Mouse (Mus musculus): ENCODE measurements around the gene Gpkow.
"Not testable (repeated sequence)": the region's sequence is repeated elsewhere in the genome, so short reads cannot be mapped to it uniquely, and the experiment has no call there.

The Gpkow gene

GRCm38 (mm10) chrX:7690486-7690885, 6.4 kb upstream of the Gpkow start:
- no peak for DNase-seq

DNA sequence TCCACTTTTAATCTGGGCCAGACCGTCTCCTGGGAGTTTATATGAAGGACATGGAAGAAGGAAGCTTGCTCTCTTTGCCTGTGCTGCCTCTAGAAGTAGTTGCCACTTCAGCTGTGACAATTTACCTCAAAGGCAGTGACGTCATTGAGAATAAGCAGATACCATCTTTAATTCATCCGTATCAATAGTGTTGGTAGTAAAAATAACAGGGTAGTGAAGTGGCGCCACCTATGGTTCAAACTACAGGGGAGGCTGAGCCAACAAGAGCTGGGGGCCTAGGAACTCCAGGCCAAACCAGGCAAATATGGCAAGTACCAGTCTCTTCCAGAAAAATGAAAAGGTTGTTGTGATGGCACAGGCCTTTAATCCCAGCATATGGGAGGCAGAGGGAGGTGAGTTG, 4.1 kb upstream of the Gpkow start:
- peak; percentile 53 for DNase-seq

- no peak for DNase-seq
Measured at GRCm38 (mm10) chrX:7696520-7696919, 411 bp upstream of the Gpkow start.

DNA sequence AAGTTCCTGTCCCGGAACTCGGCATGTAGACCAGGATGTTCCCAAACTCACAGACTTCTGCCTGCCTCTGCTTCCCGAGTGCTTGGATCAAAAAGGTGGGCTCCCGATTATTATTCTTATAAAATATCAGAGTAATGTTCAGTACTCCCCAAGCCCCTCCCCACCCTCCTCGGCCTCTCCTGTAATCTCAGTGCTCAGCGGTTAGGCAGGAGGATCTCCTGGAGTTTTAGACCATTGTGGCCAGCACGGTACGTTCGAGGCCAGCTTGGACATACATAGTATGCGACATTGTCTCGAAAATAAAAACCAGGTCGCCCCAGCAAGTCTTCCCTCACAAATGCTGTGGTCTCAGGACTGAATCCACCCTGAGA, 16.8 kb downstream of the Gpkow start:
- DNase-seq = not testable (repeated sequence)

- DNase-seq = peak; percentile 97
Measured at GRCm38 (mm10) chrX:7714135-7714899, 17.4 kb downstream of the Gpkow start, which contains the start of gene Wdr45. Gene Wdr45 (plus strand): TSS chrX:7714333.

GRCm38 (mm10) chrX:7716058-7716457, 19.1 kb downstream of the Gpkow start:
- not testable (repeated sequence) for DNase-seq

DNA sequence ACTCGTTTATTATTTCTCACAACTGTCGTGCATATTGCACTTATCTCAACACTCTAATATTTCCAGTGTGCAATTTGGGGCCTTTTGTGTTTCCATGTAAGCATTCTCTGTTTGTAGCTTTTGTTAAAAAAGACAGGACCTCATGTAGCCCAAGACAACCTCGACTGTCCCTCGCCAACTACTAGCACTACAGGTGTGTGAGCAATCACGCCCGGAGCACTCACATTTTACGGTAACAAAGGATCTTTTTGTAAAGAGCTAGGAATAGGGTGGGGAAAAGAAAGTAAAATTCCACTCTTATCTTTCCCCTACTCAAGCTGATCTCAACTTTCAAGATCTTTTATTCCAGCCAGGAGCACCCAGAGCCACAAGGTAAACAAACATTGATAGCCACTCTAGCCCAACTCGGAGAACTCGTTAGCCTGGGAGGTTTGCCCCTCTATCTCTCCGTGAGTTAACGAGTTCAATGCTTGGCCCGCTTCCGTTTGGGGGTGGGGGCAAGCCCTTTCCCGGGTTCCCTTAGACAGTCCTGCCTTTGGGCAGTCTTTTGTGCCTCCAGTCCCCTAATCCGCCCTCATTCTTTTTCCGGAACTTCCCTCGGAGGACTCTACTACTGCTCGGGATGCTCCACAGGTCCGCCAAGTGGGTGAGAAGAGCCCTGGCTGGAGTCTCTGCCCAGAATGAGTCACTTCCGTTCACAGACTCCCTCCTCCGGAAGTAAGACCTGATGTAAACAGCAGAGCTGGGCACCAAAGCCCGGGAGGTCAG, 24.8 kb downstream of the Gpkow start, which contains the start of gene Gm45208:
Gene Gm45208 (plus strand): TSS at position 732 of the 768 bp plus-strand sequence.
- peak; percentile 85 for DNase-seq

GRCm38 (mm10) chrX:7722282-7722611, 25.3 kb downstream of the Gpkow start:
- no peak for DNase-seq

GRCm38 (mm10) chrX:7722691-7723090, 25.8 kb downstream of the Gpkow start:
- no peak for DNase-seq

DNA sequence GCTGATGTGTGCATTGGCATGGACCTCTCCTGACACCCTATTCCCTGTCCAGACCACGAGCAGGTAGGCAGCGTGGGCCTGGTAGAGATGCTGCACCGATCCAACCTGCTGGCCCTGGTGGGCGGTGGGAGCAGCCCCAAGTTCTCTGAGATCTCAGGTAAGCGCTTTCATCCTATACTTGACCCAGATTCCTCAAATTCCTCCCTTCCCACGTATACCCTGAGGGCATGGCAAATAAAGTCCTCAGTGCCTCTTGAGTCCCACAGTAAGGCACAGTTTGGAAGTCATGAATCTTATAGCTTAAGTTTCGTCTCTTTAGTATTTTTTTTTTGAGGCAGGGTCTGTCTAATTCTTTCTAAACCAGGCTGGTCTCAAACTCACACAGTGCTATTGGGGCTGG, 27.2 kb downstream of the Gpkow start:
- no peak for DNase-seq

- no peak for DNase-seq
Measured at GRCm38 (mm10) chrX:7725841-7726240, 28.9 kb downstream of the Gpkow start.

DNA sequence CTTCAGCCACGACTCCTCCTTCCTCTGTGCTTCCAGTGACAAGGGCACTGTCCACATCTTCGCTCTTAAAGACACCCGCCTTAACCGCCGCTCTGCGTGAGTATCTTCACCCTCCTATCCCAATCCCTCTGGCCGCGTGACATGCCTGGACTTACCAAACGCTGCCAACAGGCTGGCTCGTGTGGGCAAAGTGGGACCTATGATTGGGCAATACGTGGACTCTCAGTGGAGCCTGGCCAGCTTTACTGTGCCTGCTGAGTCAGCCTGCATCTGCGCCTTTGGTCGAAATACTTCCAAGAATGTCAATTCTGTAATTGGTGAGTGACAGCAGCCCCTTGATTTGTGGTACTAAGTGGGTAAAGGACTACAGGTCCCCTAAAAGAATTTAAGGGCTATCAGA, 30.2 kb downstream of the Gpkow start:
- no peak for DNase-seq

- DNase-seq = peak; percentile 88
Measured at GRCm38 (mm10) chrX:7728215-7728921, 31.4 kb downstream of the Gpkow start, which contains the start of gene Praf2. Gene Praf2 (plus strand): TSS chrX:7728439.

DNA sequence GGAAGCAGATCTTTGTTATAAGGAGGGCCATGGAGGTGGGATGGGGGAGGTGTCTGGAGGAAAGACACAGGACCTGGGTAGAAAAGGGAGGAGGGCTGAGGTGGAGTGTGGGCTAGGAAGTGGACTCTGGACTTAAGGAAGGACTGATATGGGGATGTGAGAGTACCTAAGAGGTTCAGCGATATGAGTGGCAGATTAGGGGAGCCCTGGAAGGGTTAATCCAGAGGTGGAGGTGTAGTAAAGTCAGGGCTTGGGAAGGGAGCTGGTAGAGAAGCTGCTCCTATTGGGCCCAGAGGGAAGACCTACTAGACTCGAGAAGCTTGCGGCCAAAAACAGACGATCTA, 32.0 kb downstream of the Gpkow start:
- DNase-seq = no peak

- peak; percentile 59 for DNase-seq
Measured at GRCm38 (mm10) chrX:7733571-7734156, 36.7 kb downstream of the Gpkow start.

- peak; percentile 81 for DNase-seq
Measured at GRCm38 (mm10) chrX:7739336-7740081, 42.6 kb downstream of the Gpkow start.

GRCm38 (mm10) chrX:7740082-7740819, 43.3 kb downstream of the Gpkow start:
- peak; percentile 40 for DNase-seq

DNA sequence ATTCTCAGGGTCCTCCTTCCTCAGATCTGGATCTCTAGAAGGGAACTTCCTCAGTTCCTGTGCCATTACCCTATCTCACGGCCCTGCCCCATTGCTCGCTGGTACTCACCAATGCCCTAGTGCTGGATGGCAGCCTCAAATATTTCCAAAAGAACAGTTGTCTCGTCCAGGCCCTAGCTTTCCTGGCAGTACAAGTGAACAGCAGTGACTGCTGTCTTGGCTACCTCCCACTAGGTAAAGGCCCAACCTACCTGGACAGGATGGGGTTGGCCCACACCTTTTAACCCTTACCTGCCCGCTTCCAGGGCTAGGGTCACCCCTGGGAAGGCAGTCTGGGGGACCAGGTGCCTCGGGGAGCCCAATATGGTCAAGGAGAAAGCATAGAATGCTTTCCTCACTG, 44.2 kb downstream of the Gpkow start:
- DNase-seq = no peak

DNA sequence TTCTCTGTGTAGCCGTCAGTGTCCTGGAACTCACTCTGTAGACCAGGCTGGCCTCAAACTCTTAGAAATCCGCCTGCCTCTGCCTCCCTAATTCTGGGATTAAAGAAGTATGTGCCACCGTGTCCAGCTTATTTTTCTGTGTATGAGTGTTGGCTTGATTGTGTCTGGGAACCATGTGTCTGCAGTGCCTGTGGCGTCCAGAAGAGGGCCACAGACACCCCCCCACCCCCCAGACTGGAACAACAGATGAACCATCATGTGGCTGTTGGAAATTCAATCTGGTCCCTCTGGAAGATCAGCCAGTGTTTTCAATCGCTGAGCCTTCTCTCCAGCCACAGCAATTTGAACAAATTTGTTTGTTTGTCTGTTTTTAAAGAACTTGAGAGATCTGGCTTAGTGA, 46.5 kb downstream of the Gpkow start:
- no peak for DNase-seq

- no peak for DNase-seq
Measured at GRCm38 (mm10) chrX:7744940-7745339, 48.0 kb downstream of the Gpkow start.

- no peak for DNase-seq
Measured at GRCm38 (mm10) chrX:7745429-7745828, 48.5 kb downstream of the Gpkow start.
